Mouse (Mus musculus) heart, embryonic 14.5 days (tissue): ENCODE data around the gene Carhsp1. TPM values are rescaled to one million over a fixed set of nuclear protein-coding genes. Genes with fewer than 3 reads are reported as not detected.

Experiments
- ATAC-seq: fragments of 200-750 bp; cut with Nextera tagmentation; 2 replicates; pipeline ENCODE4 v1.8.0; 2017; ENCODE audit warnings: low read depth, moderate TSS enrichment; ENCODE audit not compliant: insufficient number of reproducible peaks, insufficient read depth, low FRiP score
- H3K27ac ChIP-seq, 2 experiments: fragments of 200-500 bp in 1 of 2; fragments of 300-500 bp in 1 of 2; sonication (generic) in 1 of 2; replicated peaks in 1 of 2; 2 replicates each; pipeline ENCODE4 v1.5.1; 2012 to 2014; ENCODE audit warnings: low read depth in 2 of 2, low read length in 2 of 2, control low read depth in 1 of 2, mild to moderate bottlenecking in 1 of 2, mixed read lengths in 1 of 2; ENCODE audit not compliant: control insufficient read depth in 1 of 2, insufficient read depth in 1 of 2
- H3K27me3 ChIP-seq: fragments of 300-500 bp; sonication (generic); 2 replicates; pipeline ENCODE4 v1.6.1; 2014; ENCODE audit warnings: mild to moderate bottlenecking, low read length, control low read depth; ENCODE audit not compliant: control insufficient read depth, insufficient read depth
- H3K36me3 ChIP-seq: fragments of 300-500 bp; sonication (generic); 2 replicates; pipeline ENCODE4 v1.6.1; 2014; ENCODE audit warnings: mild to moderate bottlenecking, control low read depth, low read length, mixed read lengths; ENCODE audit not compliant: control insufficient read depth, insufficient read depth
- H3K4me1 ChIP-seq, 2 experiments: fragments of 200-500 bp in 1 of 2; fragments of 300-500 bp in 1 of 2; sonication (generic) in 1 of 2; 2 replicates each; pipeline ENCODE4 v1.6.1; 2012 to 2014; ENCODE audit warnings: low read length in 2 of 2, control low read depth in 1 of 2, mixed read lengths in 1 of 2; ENCODE audit not compliant: control insufficient read depth in 2 of 2, insufficient read depth in 2 of 2
- H3K4me2 ChIP-seq: fragments of 300-500 bp; sonication (generic); 2 replicates; pipeline ENCODE4 v1.6.1; 2014; ENCODE audit warnings: mild to moderate bottlenecking, low read length
- H3K4me3 ChIP-seq, 2 experiments: fragments of 200-500 bp in 1 of 2; fragments of 300-500 bp in 1 of 2; sonication (generic) in 1 of 2; 2 replicates each; pipeline ENCODE4 v1.5.1; 2012 to 2014; ENCODE audit warnings: low read length in 2 of 2, mild to moderate bottlenecking in 2 of 2, control low read depth in 1 of 2, low read depth in 1 of 2, moderate library complexity in 1 of 2; ENCODE audit not compliant: control insufficient read depth in 1 of 2, insufficient read depth in 1 of 2
- H3K9ac ChIP-seq: fragments of 300-500 bp; sonication (generic); 2 replicates; pipeline ENCODE4 v1.6.1; 2014; ENCODE audit warnings: mild to moderate bottlenecking, low read length
- H3K9me3 ChIP-seq: fragments of 300-500 bp; sonication (generic); 2 replicates; pipeline ENCODE4 v1.6.1; 2016; ENCODE audit warnings: low read length, control low read depth; ENCODE audit not compliant: control insufficient read depth
- WGBS: fragments of 180-500 bp; shearing (Covaris S2); extraction: QIAGEN DNeasy Blood & Tissue Kit; methylation state at CpG from one replicate; pipeline ENCODE4 v1.1.7; 2014; 5-methylcytosine and 5-hydroxymethylcytosine counted together
- polyA plus RNA-seq: library from polyadenylated mRNA; unstranded; fragments of >200 nt; fragmentation: Nextera tagmentation; extraction: Ambion mirVana; gene quantifications from 2 replicates; pipeline ENCODE4 v1.2.1, GENCODE M21; 2014

The Carhsp1 gene
- polyA plus RNA-seq, 1 experiment from 2014 or later = 31.3 TPM

DNA sequence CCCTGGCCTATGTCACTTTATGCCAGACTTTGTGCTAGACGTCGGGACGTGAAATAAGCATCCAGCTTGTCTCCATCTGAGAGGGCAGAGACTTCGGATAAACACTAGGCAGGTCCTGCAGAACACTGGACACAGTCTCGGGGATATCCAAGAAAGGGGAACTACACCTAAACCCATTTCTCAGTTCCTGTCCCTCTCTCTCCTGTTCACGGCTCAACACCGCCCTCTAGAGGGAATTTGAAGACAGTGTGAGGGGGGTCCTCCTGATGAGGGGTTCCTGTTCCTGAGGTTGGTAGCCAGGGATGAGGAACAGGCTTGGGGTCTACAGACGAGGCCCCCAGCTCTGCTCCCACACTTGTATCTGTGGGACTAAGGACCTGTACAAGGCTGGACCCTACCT, 2.2 kb upstream of the Carhsp1 start:
- 0 out of 2 replicates have a peak overlapping the region, but pooled peaks have one; percentile 15 for H3K4me2 ChIP-seq
- peaks cover 16 to 19% of the 10 kb centered on the region in 2 experiments for H3K4me1 ChIP-seq
- H3K36me3 ChIP-seq = no peaks in the 10 kb centered on the region
- no peak overlapping the region for H3K4me3 ChIP-seq
- H3K27me3 ChIP-seq = no peaks in the 10 kb centered on the region
- no peak for ATAC-seq
- WGBS = 4% methylated on average over 8 of the region's 8 CpGs
- no peak overlapping the region for H3K9ac ChIP-seq
- H3K27ac ChIP-seq = no peak overlapping the region
- no peaks in the 10 kb centered on the region for H3K9me3 ChIP-seq

DNA sequence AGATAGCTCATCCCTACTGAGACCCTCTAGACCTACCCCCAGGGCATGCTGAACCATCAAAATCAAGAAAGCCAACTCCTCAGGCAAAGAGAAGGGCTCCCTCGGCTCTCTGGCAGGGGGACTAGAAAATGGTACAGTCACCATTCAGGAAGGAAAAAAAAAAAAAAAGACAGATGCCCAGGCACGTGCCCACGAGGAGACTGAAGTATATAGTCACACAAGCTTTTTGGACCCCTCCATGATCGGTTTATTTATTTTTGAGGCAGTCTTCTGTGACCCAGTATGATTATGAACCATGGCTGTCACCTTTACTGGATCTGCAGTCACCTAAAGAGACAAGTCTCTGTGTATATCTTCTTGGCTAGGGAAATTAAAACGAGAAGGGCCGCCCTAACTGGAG, 1.4 kb upstream of the Carhsp1 start:
- Histone ChIP-seq H3K9me3 (no peaks in the 10 kb centered on the region), H3K9ac (no peak overlapping the region), H3K4me2 (no peak overlapping the region), H3K27ac (no peak overlapping the region), H3K36me3 (no peaks in the 10 kb centered on the region), H3K4me3 (no peak overlapping the region), H3K27me3 (no peaks in the 10 kb centered on the region), H3K4me1 (peaks cover 25 to 27% of the 10 kb centered on the region in 2 experiments)
- WGBS = 67% methylated on average over 6 of the region's 6 CpGs
- no peak for ATAC-seq

DNA sequence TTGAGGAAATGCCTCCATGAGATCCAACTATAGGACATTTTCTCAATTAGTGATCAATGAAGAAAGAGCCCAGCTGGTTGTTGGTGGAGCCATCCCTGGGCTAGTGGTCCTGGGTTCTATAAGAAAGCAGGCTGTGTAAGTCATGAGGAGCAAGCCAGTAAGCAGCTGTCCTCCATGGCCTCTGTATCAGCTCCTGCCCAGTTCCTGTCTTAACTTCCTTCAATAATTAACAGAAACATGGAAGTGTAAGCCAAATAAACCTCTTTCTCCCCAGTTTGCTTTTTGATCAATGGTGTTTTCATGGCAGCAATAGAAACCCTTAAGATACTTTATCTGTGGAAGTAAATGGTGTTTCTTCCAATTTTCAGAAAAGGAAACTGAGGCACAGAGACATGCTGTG, 856 bp upstream of the Carhsp1 start:
- no peak for ATAC-seq
- Histone ChIP-seq H3K36me3 (no peaks in the 10 kb centered on the region), H3K27ac (no peak overlapping the region), H3K27me3 (no peaks in the 10 kb centered on the region), H3K9ac (no peak overlapping the region), H3K9me3 (no peaks in the 10 kb centered on the region), H3K4me3 (0 out of 4 replicates have a peak overlapping the region, but pooled peaks of 1 of the 2 experiments have one; percentile 79), H3K4me1 (peaks cover 27 to 33% of the 10 kb centered on the region in 2 experiments), H3K4me2 (peak overlapping the region; percentile 88)

DNA sequence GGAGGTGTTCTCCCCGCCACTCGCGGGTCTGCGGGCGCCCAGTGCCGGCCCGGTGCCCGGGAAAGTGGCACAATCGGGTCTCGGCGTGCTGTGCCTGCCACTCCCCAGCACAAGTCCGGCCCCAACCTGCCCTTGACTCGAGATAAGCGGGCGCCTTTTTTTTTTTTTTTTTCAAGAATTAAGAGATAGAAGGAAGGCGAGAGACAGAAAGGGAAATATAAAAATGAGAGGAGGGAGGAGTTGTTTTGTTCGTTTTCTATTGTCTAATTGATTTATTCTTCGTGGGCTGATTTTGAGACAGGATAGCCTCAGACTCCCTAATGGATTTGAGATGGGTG, 364 bp upstream of the Carhsp1 start:
- Histone ChIP-seq H3K9ac (peak overlapping the region; percentile 83), H3K4me2 (peak overlapping the region; percentile 88), H3K4me3 (peak overlapping the region; percentile 67 to 79), H3K4me1 (peaks cover 32 to 38% of the 10 kb centered on the region in 2 experiments), H3K27me3 (no peaks in the 10 kb centered on the region), H3K27ac (no peak overlapping the region), H3K9me3 (no peaks in the 10 kb centered on the region), H3K36me3 (no peaks in the 10 kb centered on the region)
- WGBS = under 1% methylated on average over 18 of the region's 18 CpGs
- no peak for ATAC-seq

DNA sequence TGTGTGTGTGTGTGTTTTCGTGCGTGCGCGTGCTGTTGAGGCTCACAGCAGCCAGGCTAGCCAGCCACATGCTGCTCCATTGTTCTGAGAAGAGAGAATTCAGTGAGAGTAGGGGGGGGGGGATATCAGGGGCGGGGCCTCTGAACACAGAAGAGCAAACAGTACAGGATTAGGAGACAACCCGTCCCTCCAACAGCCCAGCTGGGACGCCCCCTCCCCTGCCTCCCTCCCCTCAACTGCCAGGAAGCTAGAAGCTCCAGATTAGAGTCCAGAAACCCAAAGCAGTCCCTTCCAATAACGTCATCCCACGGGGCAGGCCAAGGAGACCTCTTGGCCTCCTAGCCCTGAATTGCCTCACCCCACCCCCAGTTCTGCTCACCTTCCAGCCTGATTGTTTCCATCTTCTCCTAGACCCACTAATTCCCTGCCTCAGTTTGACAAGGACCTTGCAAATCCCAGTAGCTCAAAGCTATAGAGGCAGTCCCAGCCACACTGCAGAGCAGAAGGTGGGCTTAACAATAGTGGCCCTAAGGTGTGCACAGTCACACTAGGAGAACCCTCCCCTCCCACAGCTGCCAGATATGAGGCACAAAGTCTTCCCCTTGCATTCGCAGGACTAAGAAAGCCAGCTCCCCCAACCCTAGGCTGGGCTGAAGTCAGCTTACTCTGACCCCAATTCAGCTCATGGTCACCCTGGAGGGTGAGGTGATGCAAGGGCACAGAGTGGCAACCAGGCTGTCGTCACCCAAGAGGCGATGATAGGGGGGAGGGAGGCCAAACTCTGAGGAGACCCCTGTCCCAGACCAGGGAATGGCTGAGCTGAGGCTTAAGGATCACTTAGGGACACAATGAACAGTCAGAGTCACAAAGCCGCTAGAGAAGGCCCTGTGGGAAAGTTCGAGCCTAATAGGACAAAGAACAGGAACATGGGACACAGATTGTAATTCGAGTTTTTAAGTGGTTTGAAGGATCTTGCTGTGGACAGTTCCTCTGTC, 1.6 kb downstream of the Carhsp1 start:
- H3K27ac ChIP-seq = peak overlapping the region; percentile 76 to 87
- 8% methylated on average over 15 of the region's 15 CpGs for WGBS
- H3K4me2 ChIP-seq = peak overlapping the region; percentile 88
- peak overlapping the region; percentile 83 for H3K9ac ChIP-seq
- 0 out of 2 replicates have a peak, but pooled peaks cover 4% of the 10 kb centered on the region for H3K36me3 ChIP-seq
- H3K27me3 ChIP-seq = no peaks in the 10 kb centered on the region
- peak overlapping the region; percentile 67 to 79 for H3K4me3 ChIP-seq
- peaks cover 43 to 57% of the 10 kb centered on the region in 2 experiments for H3K4me1 ChIP-seq
- no peak for ATAC-seq
- no peaks in the 10 kb centered on the region for H3K9me3 ChIP-seq

DNA sequence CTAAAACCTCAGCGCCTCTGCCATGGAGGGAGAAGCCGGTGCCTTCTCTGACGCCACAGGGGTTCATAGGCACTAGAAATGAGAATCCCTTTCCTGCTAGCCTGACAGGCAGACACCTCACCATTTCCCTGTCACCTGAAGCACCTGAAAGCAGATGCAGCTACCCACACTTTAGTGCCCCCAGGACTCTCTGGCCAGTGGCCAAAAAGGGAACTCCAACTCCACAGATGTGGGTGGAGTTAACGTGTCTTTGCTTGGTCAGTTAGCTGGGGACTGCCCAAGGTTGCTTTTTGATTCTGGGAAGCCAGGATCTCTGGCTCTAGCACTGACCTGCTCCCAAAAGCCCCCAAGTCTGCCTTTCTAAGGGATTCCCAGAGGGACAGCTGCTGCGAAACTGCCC, 2.5 kb downstream of the Carhsp1 start:
- no peaks in the 10 kb centered on the region for H3K27me3 ChIP-seq
- no peaks in the 10 kb centered on the region for H3K9me3 ChIP-seq
- H3K9ac ChIP-seq = peak overlapping the region; percentile 83
- 56% methylated on average over 5 of the region's 5 CpGs for WGBS
- H3K4me2 ChIP-seq = peak overlapping the region; percentile 88
- ATAC-seq = no peak
- peak overlapping the region; percentile 17 to 87 for H3K27ac ChIP-seq
- H3K36me3 ChIP-seq = 0 out of 2 replicates have a peak, but pooled peaks cover 4% of the 10 kb centered on the region
- H3K4me1 ChIP-seq = peaks cover 43 to 59% of the 10 kb centered on the region in 2 experiments
- no peak overlapping the region for H3K4me3 ChIP-seq

DNA sequence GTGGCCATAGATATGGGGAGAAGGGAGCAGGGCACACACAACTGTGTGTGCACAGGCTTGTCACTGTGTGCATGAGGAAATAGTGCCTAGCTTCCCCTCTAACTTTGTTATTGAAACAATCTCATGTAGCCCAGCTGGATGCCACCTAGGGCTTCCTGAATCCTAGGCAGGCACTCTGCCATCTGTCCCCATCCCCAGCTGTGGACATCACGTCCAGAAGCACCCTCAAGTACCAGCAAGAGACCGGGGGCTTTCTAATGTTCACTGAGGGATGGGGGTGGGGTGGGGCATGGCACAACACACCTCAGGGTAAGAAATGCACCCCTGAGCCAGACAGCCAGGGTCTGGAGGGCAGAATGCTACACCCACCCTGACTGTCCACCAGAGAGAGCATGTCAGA, 3.6 kb downstream of the Carhsp1 start:
- peak overlapping the region; percentile 5 to 87; a peak in 3 of 4 replicates for H3K27ac ChIP-seq
- 30% methylated on average over 2 of the region's 2 CpGs for WGBS
- H3K9ac ChIP-seq = peak overlapping the region; percentile 39; the same call in 1 of the 2 replicates
- no peaks in the 10 kb centered on the region for H3K27me3 ChIP-seq
- H3K4me3 ChIP-seq = no peak overlapping the region
- peak overlapping the region; percentile 32 for H3K4me2 ChIP-seq
- H3K36me3 ChIP-seq = peaks cover 8% of the 10 kb centered on the region
- no peak for ATAC-seq
- peaks cover 43 to 59% of the 10 kb centered on the region in 2 experiments for H3K4me1 ChIP-seq
- H3K9me3 ChIP-seq = no peaks in the 10 kb centered on the region
